24 mouse cellular contexts compared by ENCODE assay signal in genomic region chr12:111243733-111244132, GRCm38 (mm10). TPM values are rescaled to one million over a fixed set of nuclear protein-coding genes. Genes with fewer than 3 reads are reported as not detected.
A peak's percentile ranks its signal among the peaks of the same experiment; 100 is the strongest.
DNase-seq lines count a peak whose midpoint lies in the region; ATAC-seq lines count a peak whose summit lies in the region.
"Had no signal": no experiment of that assay in that cellular context is flagged by ENCODE, and none has a peak within 500 bp of the region (broad histone marks: within the 10 kb centered on the region; RNA-seq: fewer than 3 reads in every experiment).

No protein-coding gene starts in this region.

- ATAC-seq in frontal cortex, adult (ENCODE audit: low TSS enrichment), result 0 out of 2 replicates have a peak, but pooled peaks have one; percentile 42
- ATAC-seq: activated CD4-positive, CD25-positive, alpha-beta regulatory T cell, adult 4 months; CD4-positive, CD25-positive, alpha-beta regulatory T cell, adult 4 months; forebrain, embryonic 13.5 days; forebrain, embryonic 15.5 days; forebrain, postnatal 0 days; Patski had no signal

- peak; percentile 32 to 38 for DNase-seq in cerebellum, adult 18-20 months
- DNase-seq in cerebellum, postnatal 10 days, result no peak
- DNase-seq in cerebellum, adult 9-11 months, result peak; percentile 43
- no peak for DNase-seq in cerebellum, postnatal 36 days
- no peak for DNase-seq in frontal cortex, adult 2 months (ENCODE audit: extremely low spot score in 1 of 2, low spot score in 1 of 2)
- no peak for DNase-seq in right cerebral cortex, postnatal 36 days (ENCODE audit: low spot score in 2 of 2)
- DNase-seq: adrenal gland, adult 8-10 months; adrenal gland, postnatal 14 days; adrenal gland, postnatal 36 days; B cell, adult 2 months; cerebellum, adult 11-12 months; forebrain, postnatal 0 days had no signal

RNA-seq across cellular contexts. Expression of gene Amn, which starts 27.2 kb away (rescaled TPM):
- 11.3 and 15.5 TPM in 2 replicates for polyA plus RNA-seq in frontal cortex, adult 2 months (2012; rRNA removed)
- polyA plus RNA-seq: activated CD4-positive, CD25-positive, alpha-beta regulatory T cell, adult 4 months; CD4-positive, CD25-positive, alpha-beta regulatory T cell, adult 4 months; forebrain, embryonic 11.5 days had no signal

RNA-seq across cellular contexts. Expression of gene 4930595D18Rik, which starts 59.4 kb away (rescaled TPM):
- not detected in 2 replicates for polyA plus RNA-seq in frontal cortex, adult 2 months (2012; rRNA removed)
- polyA plus RNA-seq: cortical plate, adult 2 months; embryonic facial prominence, embryonic 10.5 days; embryonic facial prominence, embryonic 12.5 days; embryonic facial prominence, embryonic 14.5 days; forebrain, embryonic 11.5 days; forebrain, embryonic 15.5 days; forebrain, postnatal 0 days; G1E; Patski had no signal

Comparison
In these comparisons a context has a peak if more than half of its experiments do, and no peak if none do; other contexts are left out.
1. DNase-seq: peak in cerebellum, adult 18-20 months (2 of 2) and cerebellum, adult 9-11 months (single experiment); none in cerebellum, postnatal 10 days (0 of 2), cerebellum, postnatal 36 days (0 of 2), frontal cortex, adult 2 months (0 of 2) and right cerebral cortex, postnatal 36 days (0 of 2).